Mouse (Mus musculus): Measurements from ENCODE around the gene Calr3. TPM values are rescaled to one million over a fixed set of nuclear protein-coding genes. Genes with fewer than 3 reads are reported as not detected.

Calr3 gene
- total RNA-seq, 1 experiment from 2014 or later = 3.5 TPM

GRCm38 (mm10) chr8:72443994-72444350, 302 bp upstream of the Calr3 start:
- no peak for ATAC-seq (replicated peaks; ENCODE audit: low read depth, poor library complexity, severe bottlenecking)

GRCm38 (mm10) chr8:72438248-72439015, 5.2 kb downstream of the Calr3 start:
- ATAC-seq (replicated peaks; ENCODE audit: low read depth, poor library complexity, severe bottlenecking) = no peak

- peak; percentile 58 for ATAC-seq (replicated peaks; ENCODE audit: low read depth, poor library complexity, severe bottlenecking)
Observed at GRCm38 (mm10) chr8:72434952-72435351, 8.7 kb downstream of the Calr3 start.

- no peak for ATAC-seq (replicated peaks; ENCODE audit: low read depth, poor library complexity, severe bottlenecking)
Observed at GRCm38 (mm10) chr8:72429676-72430075, 14.0 kb downstream of the Calr3 start.

- ATAC-seq (replicated peaks; ENCODE audit: low read depth, poor library complexity, severe bottlenecking) = no peak
Observed at GRCm38 (mm10) chr8:72422926-72423325, 20.7 kb downstream of the Calr3 start.

- peak; percentile 95 for ATAC-seq (replicated peaks; ENCODE audit: low read depth, poor library complexity, severe bottlenecking)
Observed at GRCm38 (mm10) chr8:72421362-72422335, 22.0 kb downstream of the Calr3 start, which contains the start of gene Eps15l1. Gene Eps15l1, minus strand, starts transcription at chr8:72421460.

- ATAC-seq (replicated peaks; ENCODE audit: low read depth, poor library complexity, severe bottlenecking) = peak; percentile 33
Observed at GRCm38 (mm10) chr8:72420571-72421361, 22.9 kb downstream of the Calr3 start.

- no peak for ATAC-seq (replicated peaks; ENCODE audit: low read depth, poor library complexity, severe bottlenecking)
Observed at GRCm38 (mm10) chr8:72418073-72418472, 25.6 kb downstream of the Calr3 start.

GRCm38 (mm10) chr8:72415252-72415651, 28.4 kb downstream of the Calr3 start:
- no peak for ATAC-seq (replicated peaks; ENCODE audit: low read depth, poor library complexity, severe bottlenecking)

- peak; percentile 53; the same call in 1 of the 2 replicates for ATAC-seq (replicated peaks; ENCODE audit: low read depth, poor library complexity, severe bottlenecking)
Observed at GRCm38 (mm10) chr8:72413839-72414238, 29.8 kb downstream of the Calr3 start.

GRCm38 (mm10) chr8:72409443-72409842, 34.2 kb downstream of the Calr3 start:
- ATAC-seq (replicated peaks; ENCODE audit: low read depth, poor library complexity, severe bottlenecking) = no peak

GRCm38 (mm10) chr8:72407878-72408277, 35.8 kb downstream of the Calr3 start:
- no peak for ATAC-seq (replicated peaks; ENCODE audit: low read depth, poor library complexity, severe bottlenecking)

GRCm38 (mm10) chr8:72402981-72403380, 40.7 kb downstream of the Calr3 start:
- no peak for ATAC-seq (replicated peaks; ENCODE audit: low read depth, poor library complexity, severe bottlenecking)

GRCm38 (mm10) chr8:72401381-72401780, 42.3 kb downstream of the Calr3 start:
- ATAC-seq (replicated peaks; ENCODE audit: low read depth, poor library complexity, severe bottlenecking) = no peak

GRCm38 (mm10) chr8:72385737-72386136, 57.9 kb downstream of the Calr3 start:
- ATAC-seq (replicated peaks; ENCODE audit: low read depth, poor library complexity, severe bottlenecking) = no peak

GRCm38 (mm10) chr8:72382395-72382794, 61.3 kb downstream of the Calr3 start:
- no peak for ATAC-seq (replicated peaks; ENCODE audit: low read depth, poor library complexity, severe bottlenecking)

GRCm38 (mm10) chr8:72380656-72381055, 63.0 kb downstream of the Calr3 start:
- ATAC-seq (replicated peaks; ENCODE audit: low read depth, poor library complexity, severe bottlenecking) = no peak

GRCm38 (mm10) chr8:72376900-72377299, 66.8 kb downstream of the Calr3 start:
- ATAC-seq (replicated peaks; ENCODE audit: low read depth, poor library complexity, severe bottlenecking) = no peak

GRCm38 (mm10) chr8:72376309-72376708, 67.4 kb downstream of the Calr3 start:
- no peak for ATAC-seq (replicated peaks; ENCODE audit: low read depth, poor library complexity, severe bottlenecking)

- no peak for ATAC-seq (replicated peaks; ENCODE audit: low read depth, poor library complexity, severe bottlenecking)
Observed at GRCm38 (mm10) chr8:72375161-72375560, 68.5 kb downstream of the Calr3 start.
